Mouse (Mus musculus) left cerebral cortex, postnatal 25 days (tissue): ENCODE results near the gene Epha3. TPM values are rescaled to one million over a fixed set of nuclear protein-coding genes. Genes with fewer than 3 reads are reported as not detected.
A peak's percentile ranks its signal among the peaks of the same experiment; 100 is the strongest.

ENCODE experiments used
- DNase-seq, 2 experiments: peaks; one replicate each; pipeline ENCODE4 v3.0.0; 2022; ENCODE audit warnings: low spot score in 2 of 2, mixed read lengths in 1 of 2
- intact Hi-C: fragments of 180-260 bp; cut with DNase I; formaldehyde crosslinking; loops from one replicate; pipeline ENCODE4 v1.15.1; 2025
- total RNA-seq, 2 experiments: library from RNA; stranded (reverse); gene quantifications; 2 replicates each; pipeline ENCODE4 v1.2.3; 2021

Epha3 gene
- total RNA-seq, 2 experiments from 2014 or later: 15.3 to 18.2 TPM

DNA sequence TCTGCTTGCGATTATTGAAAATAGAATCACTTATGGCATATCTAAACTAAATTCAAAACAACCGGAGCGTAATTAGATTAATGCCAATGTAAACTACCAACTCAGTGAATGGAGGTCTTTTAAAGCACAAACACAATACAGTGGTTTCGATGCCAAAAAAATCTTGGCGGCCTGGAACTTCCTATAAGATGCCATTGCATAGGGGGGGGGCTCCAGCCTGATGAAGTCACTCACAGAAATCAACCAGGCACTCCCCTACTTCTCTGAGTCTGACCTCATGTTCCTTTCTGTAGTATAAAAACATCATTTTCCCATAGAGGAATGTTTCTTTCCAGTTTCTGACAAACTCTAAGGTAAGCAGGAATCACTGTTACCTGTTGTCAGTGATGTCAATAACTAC lies 69.7 kb downstream of the Epha3 start:
- intact Hi-C loops: no loop called here
- no peak for DNase-seq

DNA sequence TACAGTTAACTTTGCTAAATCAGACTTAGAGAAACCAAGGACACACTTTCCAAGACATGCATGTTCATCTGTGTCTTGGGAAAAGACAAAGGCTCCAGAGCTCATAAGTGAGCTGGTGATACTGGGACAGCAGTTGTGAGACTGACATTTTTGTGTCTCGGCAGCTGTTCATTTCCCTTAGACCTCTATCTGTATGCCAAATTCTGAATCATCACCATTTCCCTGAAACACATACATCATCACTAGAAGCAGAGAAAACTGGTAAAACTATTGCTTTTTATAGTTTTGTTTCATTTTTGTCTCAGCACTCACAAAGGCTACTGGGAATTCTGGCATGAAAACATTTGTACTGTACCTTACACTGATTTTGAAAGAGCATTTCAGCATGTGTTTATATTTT lies 70.2 kb downstream of the Epha3 start:
- DNase-seq: peak in 1 of 2 experiments; percentile 60
- intact Hi-C loops: no loop called here

DNA sequence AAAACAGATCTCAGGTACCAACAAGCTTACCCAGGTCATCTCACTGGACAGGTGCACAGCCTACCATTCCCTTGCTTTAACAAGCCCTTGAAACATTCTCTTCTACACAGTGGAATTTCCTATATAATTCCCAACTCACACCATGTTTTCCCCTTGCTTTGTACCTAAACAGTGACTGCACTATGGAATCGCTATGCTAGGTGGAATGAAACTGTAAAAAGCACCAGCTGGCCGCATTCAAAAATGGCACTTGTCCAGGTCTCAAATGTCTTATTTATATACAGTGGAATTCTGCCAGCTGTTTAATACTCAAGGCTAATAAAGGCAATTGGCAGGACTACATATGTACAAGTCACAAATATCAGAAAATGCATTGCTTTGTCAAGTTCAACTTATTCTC lies 71.9 kb downstream of the Epha3 start:
- intact Hi-C loops: no loop called here
- DNase-seq: no peak

DNA sequence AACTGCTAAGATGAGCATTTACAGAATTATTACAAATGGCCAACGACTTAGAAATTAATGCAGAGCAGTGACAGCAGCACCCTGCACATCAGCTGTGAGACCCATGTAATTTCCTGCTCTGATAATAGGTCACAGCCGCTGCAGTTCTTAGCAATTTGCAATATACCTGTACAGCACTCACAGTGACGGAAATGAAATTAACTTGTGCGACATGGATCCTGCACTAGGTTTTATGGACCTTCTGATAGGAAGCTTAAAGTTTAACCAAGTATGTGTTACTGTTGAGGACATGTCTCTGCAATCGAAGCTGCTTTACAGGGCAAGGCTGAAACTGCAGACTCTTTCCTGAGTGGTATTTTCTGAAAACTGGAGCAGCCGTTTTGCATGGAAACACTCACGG lies 80.4 kb downstream of the Epha3 start:
- intact Hi-C loops: no loop called here
- DNase-seq: no peak

DNA sequence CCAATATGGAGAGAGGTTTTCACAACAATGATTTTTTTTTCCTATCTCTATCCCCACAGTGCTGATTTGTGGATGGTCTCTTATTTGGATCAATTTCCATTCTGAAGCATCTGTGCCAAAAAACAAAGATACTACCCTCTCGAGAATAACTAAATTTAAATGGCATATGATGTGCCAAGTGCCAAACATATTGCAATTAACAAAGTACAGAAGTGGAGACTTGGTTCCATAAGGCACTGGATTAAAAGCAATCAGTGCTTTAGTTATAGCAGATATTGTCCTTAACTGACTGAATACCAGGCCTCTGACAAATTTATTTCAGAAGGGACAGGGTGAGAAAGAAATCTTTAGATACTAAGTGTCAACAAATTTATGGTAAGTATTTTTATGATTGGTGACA lies 81.9 kb downstream of the Epha3 start:
- intact Hi-C loops: no loop called here
- DNase-seq: no peak

DNA sequence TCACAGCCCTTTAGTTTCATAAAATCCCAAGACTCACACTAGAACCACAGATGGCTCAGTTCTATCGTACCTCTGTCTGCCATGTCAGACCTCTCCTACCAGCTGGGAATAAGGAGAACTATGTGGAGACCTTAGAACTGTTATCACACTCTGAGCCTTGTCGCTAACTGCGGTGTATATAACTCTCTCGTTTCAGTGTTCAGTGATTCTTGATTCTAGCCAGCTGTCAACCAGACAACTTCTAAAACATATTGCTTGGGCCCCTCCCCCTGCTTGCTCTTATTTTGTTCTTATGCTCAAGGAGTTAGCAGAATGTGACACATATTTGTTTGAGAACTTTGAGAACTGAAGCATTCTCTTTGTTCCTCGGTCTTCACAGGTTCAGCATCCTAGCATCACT lies 83.8 kb downstream of the Epha3 start:
- DNase-seq: no peak
- intact Hi-C loops: no loop called here

DNA sequence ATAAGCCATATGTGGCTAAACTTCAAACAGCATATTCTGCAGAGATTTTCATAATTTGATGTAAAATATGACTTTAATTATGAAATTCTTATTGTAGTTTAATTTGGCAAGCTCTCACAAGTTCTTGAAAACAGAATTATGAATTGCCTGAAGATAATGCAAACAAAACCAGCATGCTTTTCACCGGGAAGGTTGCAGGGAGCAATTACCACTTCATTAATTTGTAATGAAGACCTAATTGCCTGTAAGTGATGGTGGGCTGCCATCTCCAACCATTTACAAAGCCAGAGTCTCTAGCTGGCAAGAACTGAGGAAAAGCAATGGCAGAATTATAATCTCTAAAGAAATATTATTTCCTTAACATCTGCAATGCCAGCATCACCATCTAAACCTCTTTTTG lies 86.2 kb downstream of the Epha3 start:
- no peak for DNase-seq
- intact Hi-C loops: no loop called here

DNA sequence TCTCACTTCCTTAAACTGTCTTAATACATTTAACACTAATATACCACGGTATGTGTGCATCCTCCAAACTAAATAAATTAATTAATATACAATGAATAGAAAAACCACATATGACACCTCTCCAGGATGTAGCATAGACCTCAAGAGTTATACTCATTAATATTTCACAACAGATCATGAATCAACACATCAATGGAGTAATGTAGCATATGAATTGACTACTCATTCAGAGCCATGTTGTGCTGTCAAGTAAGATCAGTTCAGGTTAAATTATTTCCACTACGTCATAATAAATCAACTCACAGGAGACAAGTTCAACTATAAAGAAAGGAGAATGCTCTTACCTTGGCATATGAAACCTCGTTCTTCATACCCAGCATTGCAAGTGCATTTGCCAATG lies 91.4 kb downstream of the Epha3 start:
- intact Hi-C loops: no loop called here
- DNase-seq: no peak

DNA sequence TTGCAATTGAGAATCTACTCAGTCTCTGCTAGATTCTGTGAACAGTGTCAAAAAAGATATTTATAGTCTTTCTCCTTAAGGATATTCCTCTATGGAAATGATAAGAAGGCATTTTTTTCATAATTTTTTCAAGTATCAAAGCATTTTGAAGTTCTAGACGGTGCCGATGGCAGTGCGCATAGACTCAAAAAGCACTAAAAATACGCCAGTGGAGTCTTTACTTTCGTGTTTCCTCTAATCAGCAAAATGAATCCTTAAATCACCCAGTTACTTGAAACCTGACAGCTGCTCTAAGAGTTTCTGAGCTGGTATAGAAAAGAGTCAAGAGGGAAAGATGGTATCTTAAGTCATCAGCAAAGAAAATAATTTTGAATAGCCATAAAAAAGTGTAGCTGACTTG lies 96.4 kb downstream of the Epha3 start:
- intact Hi-C loops: no loop called here
- DNase-seq: peak in 1 of 2 experiments; percentile 36

DNA sequence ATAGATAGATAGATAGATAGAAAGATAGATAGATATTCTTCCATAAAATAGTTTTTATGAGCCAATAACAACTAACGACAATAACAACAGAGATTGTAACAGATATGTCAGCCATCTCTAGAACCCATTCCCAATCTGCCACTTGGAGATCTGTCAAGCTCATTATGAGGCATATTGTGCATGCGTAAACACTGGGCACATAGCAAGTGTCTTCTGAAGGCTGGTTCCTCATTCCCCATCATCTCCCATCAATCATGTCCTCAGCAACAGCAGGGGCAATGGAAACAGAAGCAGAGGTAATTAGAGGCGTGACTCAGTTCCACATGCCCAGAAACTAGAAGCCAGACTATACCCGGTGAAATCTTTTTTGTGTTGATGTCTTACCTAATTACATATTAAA lies 102.8 kb downstream of the Epha3 start:
- intact Hi-C loops: no loop called here
- DNase-seq: no peak

DNA sequence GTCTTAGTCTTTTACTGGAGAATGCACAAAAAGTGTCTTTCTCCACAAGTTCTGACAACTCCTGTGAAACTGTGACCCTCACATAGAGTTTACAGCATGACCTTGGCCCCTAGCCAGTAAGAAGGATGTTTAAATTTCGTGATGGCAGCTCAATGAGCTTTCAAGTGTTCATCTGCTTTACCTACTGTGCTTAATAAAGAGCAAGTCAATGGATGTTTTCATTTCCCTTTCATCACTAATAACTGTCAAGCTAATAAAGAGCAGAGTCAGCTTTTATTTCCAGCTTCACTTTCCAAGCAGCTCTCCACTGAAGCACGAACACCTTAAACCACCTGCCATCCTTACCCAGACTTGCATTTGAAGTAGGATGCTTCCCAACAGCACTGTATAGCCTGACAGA lies 103.9 kb downstream of the Epha3 start:
- intact Hi-C loops: no loop called here

DNA sequence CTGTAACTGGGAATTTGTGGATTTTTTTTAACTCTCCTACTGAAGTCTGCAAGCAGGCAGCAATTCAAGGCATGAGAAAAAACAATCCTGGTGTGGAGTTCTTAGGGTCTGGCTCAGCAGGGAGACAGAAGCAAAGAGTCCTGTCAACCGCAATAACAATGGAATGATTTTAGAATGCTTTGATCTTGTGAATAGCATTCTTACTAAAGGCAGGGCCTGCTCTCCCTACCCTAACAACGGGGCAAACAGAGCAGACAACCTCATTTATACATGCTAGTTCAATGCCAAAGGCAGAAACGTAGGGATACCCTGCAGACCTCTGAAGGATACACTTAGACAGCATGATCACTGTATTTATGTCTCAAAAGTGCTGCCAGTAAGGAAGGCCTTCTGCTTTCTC lies 110.9 kb downstream of the Epha3 start:
- intact Hi-C loops: no loop called here
- no peak for DNase-seq

More for the DNA sequence above, 103.9 kb downstream of the Epha3 start:
- no peak for DNase-seq

DNA sequence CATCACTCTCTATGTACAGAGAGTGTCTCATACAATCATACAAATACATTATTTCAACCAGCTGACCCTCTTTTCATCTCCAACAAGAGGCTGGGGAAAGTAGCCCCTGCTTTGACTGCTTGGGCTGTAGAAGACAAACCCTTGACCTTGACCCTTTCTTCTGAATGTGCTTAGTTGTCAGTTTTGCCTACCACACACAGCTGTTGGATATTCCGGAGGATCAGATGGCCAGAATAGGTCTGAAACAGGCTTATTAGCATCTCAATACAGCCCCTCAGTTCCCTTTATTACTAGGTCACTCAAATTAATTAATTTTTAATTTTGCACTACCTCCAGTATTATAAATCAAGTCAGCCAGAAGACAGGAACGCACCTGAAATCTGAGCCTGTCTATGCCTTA lies 116.2 kb downstream of the Epha3 start:
- no peak for DNase-seq
- intact Hi-C loops: no loop called here

DNA sequence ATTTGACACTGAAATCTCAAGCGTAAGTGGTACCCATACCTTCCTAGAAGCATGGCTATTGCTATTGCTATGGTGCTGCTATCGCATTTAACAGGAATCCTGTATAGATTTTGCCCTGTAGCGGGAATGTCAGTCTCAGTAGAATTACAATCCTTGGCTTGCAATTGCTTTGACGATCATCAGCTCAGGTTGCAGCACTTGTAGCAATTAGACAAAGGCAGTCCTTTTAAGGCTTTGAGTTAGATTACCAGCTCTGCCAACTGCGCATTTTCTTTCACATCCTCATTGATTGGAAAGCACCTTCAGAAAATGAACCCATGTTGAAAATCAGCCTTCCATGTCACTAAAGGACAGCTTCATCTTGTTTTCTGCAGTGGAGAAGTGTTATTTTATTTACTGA lies 118.5 kb downstream of the Epha3 start:
- DNase-seq: no peak
- intact Hi-C loops: no loop called here

DNA sequence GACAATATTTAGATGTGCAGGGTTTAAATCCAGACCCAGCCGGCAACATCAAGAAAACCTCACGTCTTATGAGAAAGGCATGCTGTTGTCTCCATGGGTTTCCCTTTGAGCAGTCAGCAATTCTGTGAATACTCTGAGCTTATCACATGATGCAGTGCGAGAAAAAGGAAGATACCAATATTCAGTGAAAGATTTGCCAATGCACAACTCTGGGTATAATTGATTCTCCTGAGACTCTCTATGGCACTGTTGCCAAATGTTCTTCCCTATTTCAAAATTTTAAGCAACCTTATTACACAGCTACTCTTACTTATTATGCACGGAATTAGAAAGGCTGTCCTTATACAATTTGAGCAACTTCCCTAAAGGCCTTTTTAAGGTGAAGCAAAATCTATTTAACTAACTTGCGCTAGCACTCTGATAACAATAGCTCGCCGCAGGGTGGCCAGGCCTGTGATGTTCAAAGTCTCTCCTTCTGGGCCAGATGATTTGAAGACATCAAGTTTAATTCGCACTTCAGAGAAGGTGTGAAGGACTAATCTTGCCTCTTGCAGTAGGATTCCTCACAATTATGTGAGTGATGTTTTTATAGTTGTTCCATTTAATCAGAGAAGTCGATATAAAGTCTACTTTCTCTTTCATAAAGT lies 120.6 kb downstream of the Epha3 start:
- no peak for DNase-seq
- intact Hi-C loops: no loop called here

DNA sequence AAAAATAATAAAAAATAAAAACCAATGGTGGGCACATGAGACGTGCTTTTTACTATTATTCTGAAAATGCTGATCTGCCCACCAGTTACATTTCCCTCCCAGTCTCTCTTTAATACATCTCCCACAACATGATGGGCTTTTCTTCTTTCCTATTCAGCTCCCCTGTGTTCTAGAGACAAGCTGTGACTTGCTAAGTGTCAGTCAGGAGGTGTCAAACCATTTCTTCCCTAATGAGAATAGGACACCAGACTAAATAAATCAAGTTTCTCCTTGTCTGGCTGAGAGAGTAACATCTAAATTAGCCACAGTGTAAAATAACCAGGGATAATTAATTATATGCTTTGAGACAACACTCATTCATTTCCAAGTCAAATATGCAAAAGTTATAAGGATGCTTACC lies 144.7 kb downstream of the Epha3 start:
- no peak for DNase-seq
- intact Hi-C loops: no loop called here

DNA sequence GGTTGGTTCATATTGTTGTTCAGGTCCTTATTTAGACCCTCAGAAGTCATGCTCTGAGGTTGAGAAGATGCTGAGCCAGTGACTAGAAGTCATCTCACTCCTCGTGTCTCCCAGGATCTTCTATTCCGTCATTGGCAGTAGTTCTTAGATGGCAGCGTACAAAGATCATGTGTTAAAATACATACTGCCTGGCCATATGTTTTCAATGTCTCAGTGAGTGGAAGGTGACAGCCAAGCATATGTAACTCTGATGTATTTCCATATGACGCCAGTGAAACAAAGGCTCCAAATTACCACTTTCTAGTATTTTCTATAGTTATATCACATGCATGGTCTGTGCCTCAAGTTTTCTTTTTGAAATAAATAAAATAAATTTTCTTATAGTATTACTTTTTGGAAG lies 146.7 kb downstream of the Epha3 start:
- intact Hi-C loops: no loop called here
- no peak for DNase-seq

DNA sequence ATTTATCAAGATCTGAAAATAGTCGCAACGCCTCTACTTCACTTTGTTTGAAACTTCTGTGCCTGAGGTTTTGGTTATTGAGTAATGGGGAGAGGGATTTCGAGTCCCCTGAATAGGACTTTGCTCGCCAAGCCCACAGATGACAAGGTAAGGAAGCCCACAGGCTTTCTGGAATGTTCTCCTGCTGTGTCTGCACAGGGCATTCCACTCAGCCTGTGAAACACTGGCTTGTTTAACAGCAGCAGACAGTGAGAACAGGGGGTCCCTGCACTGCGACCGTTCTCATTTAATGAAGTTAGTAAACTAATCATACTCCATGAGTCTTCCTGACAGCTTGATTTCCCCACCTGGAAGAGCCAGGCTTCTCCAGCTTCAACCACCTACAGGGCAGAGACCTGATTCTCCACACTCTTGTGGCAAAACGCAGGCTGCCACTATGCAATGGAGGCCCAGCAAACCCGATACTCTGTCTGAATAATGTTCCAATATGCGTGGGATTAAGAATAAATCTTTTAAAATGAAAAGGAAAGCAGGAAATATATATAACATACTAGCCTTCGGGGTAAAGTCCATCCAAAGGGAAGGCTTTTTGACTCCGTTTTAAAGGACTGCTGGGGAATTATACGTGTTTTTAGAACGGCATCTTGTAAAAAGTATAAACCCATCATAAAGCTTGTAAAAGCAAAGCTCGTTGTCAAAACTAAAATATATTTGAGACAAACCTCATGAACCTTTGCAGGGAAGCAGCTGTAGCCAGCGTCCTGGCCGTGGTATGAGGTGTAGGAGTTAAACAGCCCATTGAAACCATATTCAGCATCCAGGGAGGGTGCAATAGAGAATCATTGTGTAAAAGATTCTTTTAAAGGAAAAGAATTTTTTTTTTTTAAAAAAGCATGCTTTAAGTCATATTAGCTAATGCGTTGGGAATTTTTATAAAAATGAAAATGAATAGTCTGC lies 156.8 kb downstream of the Epha3 start:
- intact Hi-C loops: no loop called here
- DNase-seq: no peak

DNA sequence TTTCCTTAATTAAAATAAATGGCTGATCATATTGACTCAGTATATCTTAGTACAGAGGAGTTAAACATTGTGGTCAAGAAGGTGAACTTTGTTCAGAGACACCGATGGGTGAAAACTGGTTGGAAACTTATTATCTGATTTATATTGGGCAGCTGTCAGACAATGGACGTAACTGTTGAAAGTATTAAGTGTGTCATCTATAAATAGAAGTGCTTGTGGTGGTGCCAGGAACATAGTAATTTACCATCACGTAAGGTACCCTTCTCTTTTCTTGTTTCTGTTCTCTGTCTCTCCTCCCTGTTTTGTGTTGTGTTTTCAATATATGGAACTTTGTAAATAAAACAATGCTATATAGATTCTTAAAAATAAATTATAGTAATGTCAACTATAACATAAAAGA lies 174.6 kb downstream of the Epha3 start:
- no peak for DNase-seq
- intact Hi-C loops: no loop called here

DNA sequence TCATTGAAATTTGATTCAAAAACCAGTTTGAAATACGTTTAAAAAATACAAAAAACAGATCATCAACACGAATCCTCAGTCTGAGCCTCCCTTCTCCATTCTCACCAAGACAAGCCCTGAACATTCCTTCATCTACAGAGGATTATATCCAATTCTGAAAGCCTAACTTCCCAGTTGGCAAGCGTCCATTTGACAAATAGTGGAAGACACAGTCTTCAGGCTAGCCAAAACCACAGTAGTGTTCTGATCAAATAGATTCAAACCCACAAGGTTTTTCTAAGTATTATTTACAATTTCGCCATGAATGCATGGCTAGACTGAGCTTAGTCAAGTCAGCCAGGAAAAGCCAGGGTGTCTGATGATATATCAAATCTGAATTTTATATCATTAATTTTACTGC lies 179.8 kb downstream of the Epha3 start:
- intact Hi-C loops: no loop called here

DNA sequence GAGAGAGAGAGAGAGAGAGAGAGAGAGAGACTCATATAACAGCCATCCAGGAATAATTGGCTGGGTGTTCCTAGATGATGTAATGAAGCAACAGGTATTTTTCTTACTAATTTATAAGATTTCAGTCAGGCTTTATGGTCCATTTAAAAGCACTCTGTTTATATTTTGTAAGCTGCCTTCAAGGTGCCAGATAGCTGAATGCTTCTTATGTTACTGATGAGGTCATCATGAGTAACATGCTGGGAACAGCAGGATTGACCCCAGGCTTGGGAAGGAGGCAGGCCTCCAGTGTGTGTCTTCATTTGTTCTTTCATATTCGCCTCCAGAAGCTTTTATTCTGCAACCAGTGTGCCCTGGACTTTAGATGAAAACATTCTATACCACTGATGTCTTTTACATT lies 189.5 kb downstream of the Epha3 start:
- intact Hi-C loops: no loop called here

More for the DNA sequence above, 179.8 kb downstream of the Epha3 start:
- no peak for DNase-seq

More for the DNA sequence above, 189.5 kb downstream of the Epha3 start:
- no peak for DNase-seq
